Mouse (Mus musculus) left cerebral cortex, postnatal 14 days (tissue): ENCODE results near the gene Ttc30a1. TPM values are rescaled to one million over a fixed set of nuclear protein-coding genes. Genes with fewer than 3 reads are reported as not detected.
"Not testable (repeated sequence)": the region's sequence is repeated elsewhere in the genome, so short reads cannot be mapped to it uniquely, and the experiment has no call there.

Experiments used
- DNase-seq, 2 experiments: peaks; one replicate each; pipeline ENCODE4 v3.0.0; 2021 to 2022; ENCODE audit warnings: low spot score in 2 of 2, mixed read lengths in 1 of 2
- intact Hi-C: fragments of 180-260 bp; cut with DNase I; formaldehyde crosslinking; loops from one replicate; pipeline ENCODE4 v1.15.1; 2025
- total RNA-seq, 2 experiments: library from RNA; stranded (reverse); gene quantifications; 2 replicates each; pipeline ENCODE4 v1.2.3; 2021

Ttc30a1 gene
- total RNA-seq, 2 experiments from 2014 or later, result 2.2 to 3.5 TPM

DNA sequence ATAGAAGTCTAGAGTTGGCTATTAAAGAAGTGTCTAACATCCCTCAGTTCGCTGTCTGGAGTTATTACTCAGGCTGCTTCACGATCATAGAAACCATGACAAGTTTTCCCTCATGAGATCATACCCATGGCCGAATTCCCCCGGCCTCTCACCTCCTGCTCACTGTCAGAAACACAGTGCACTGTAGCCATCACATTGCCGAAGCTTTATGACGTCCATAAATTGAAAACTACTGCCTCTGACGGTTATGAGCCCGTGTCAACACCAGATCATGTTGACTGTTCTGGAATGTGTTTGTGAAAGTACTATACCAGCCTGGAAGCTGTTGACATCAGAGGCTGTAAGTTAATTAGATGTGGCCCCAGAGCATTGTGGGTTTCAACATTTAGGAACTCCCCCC is 31.1 kb downstream of the Ttc30a1 start:
- no peak for DNase-seq
- intact Hi-C loops, result no loop called here

GRCm38 (mm10) chr2:75938117-75939063 is 43.4 kb downstream of the Ttc30a1 start, which contains the start of gene Ttc30b:
Gene Ttc30b (minus strand): TSS chr2:75938585.
- intact Hi-C loops, result no loop called here
- peak; percentile 77 to 81 for DNase-seq

DNA sequence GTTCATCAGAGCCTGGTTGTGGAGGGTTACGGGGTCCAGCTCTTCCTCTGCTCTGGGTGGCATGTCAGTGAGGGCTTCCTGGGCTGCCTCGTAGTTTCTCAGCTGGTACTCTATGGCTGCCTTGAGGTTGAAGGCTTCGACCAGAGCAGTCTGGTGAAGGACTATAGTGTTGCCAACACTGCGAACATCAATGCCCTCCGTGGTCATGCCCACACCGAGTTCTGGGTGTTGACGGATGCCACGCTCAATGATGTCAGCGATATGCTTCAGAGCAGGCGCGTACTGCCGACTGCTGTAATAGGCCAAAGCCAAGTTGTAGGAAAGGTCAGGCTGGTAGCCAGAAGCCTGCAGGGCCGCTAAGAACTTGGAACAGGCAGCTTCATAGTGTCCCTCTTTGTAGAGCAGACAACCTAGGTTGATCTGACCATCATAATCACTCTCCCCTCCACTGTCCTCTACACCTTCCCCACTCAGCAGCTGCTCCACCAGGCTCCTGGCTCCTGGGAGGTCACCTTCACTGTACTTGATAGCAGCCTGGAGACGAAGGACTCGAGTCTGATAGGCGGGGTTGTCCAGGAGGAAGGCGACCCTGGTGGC is 44.1 kb downstream of the Ttc30a1 start:
- DNase-seq, intact Hi-C loops: not testable (repeated sequence)

DNA sequence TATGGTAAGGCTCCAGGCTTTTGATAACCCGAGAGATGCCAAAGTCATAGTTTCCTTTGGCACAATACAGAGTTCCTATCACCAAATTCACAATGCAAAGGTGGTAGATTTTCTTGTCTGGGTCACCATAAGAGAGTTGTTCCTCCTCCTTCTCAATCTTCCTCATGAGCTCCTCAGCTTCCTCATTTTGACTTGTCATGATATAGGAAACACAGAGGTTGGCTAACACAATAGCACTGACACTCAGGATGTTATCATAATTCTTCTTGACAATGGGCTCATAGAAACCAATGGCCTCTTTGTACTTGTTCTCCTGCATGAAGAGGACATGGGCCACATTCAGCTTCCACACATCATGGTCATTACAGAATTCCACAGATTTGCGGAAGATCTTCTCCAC is 45.1 kb downstream of the Ttc30a1 start:
- DNase-seq, intact Hi-C loops: not testable (repeated sequence)

- DNase-seq, result no peak
- intact Hi-C loops, result no loop called here
Measured at GRCm38 (mm10) chr2:75933541-75933940, 48.2 kb downstream of the Ttc30a1 start.

- DNase-seq, result peak in 1 of 2 experiments; percentile 57
- intact Hi-C loops, result no loop called here
Measured at GRCm38 (mm10) chr2:75930941-75931340, 50.8 kb downstream of the Ttc30a1 start.

DNA sequence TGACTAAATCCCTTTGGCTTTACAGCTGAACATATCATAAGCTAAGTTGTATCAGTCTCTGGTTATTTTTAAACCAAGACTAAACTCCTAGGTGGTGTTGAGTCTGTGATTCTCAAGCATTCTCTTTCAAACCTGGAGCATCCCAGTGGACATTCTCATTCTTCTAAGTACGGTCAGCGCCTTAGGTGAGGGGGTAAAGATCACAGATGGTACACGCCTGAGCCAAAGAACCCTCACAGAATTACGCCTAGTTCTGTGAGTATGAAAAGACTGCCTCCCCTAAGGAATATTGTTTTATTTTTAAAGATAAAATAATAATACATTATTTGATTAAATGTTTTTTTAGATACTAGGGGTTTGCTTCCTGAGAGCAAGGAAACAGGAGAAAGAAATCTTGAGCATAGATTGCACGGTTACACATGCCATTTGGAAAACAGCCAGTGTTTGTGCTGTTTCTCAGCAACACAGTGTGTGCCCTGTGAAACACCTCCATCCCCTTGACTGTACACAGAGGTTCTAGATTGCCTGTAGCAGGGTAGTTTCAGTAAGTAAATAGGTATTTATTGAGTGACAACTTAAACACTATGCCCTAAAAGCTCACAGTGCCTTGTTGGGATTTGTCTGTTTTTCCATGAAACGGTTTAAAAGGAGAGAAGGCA is 51.9 kb downstream of the Ttc30a1 start:
- intact Hi-C loops, result no loop called here
- no peak for DNase-seq

DNA sequence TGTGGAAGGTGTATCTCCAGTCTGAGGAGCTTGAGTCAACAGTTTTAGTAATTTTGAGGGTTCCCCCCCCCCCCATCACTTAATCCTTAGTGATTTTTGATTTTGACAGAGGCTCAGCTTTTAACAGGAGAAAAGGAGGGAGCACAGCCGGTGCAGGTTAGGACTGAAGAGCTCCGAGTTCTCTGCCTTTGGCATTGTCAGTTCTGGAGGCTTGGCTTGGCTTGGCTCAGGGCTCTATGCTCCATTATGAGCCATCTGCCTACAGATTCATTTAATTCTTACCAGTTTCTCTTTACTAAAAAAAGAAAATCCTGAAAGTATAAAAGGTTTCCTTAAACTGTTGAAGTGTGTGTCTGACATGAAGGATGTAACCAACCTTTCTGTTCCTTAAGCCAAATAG is 52.6 kb downstream of the Ttc30a1 start:
- intact Hi-C loops, result no loop called here
- no peak for DNase-seq

Other genes starting within 250 kb of the Ttc30a1 start
- gene Agps, start 149.8 kb downstream of the Ttc30a1 start, total RNA-seq, result 10 to 100 TPM; 50.9 to 54.8 TPM
- 10 to 100 TPM; 10.1 to 11.5 TPM for gene Ttc30b, start 43.4 kb downstream of the Ttc30a1 start, total RNA-seq
- under 1 TPM; 0.24 to 0.30 TPM for gene Ttc30a2, start 3.8 kb downstream of the Ttc30a1 start, total RNA-seq